Mouse (Mus musculus) heart, adult 2 months (tissue): ENCODE results near the gene Taf11.

ENCODE experiments used
- CTCF ChIP-seq: fragments of 200-600 bp; IDR thresholded peaks from 2 replicates; pipeline ENCODE4 v1.8.1; 2022; ENCODE audit warnings: antibody characterized with exemption, mild to moderate bottlenecking, moderate library complexity
- EP300 ChIP-seq: fragments of 200-500 bp; IDR thresholded peaks from 2 replicates; pipeline ENCODE4 v1.6.1; 2011; ENCODE audit warnings: low read depth, low read length, control low read depth; ENCODE audit not compliant: insufficient read depth
- POLR2A ChIP-seq: fragments of 200-500 bp; IDR thresholded peaks from 2 replicates; pipeline ENCODE4 v1.6.1; 2011; ENCODE audit warnings: mild to moderate bottlenecking, low read depth, low read length, control low read depth; ENCODE audit not compliant: insufficient read depth

- TF ChIP-seq CTCF = peak; percentile 59
- no peak for TF ChIP-seq POLR2A
- TF ChIP-seq EP300 = no peak
These were observed 28.1 kb downstream of the Taf11 start for GRCm38 (mm10) chr17:27881518-27881917.
